Mouse (Mus musculus) erythroblast, embryonic 14.5 days (primary cell): Measurements from ENCODE around the gene 1110008L16Rik.

Experiments
- GATA1 ChIP-seq: IDR thresholded peaks from 2 replicates; pipeline ENCODE4 v1.6.1; 2012; ENCODE audit warnings: low read length, inconsistent platforms, mixed read lengths
- TAL1 ChIP-seq: IDR thresholded peaks from 3 replicates; pipeline ENCODE4 v1.6.1; 2012; ENCODE audit warnings: low read length, inconsistent platforms, mixed read lengths

- TF ChIP-seq GATA1 (no peak), TAL1 (no peak)
Measured at GRCm38 (mm10) chr12:55426300-55426699, 126.9 kb downstream of the 1110008L16Rik start.
